Mouse (Mus musculus) naive thymus-derived CD4-positive, alpha-beta T cell, adult 2 months (primary cell): ENCODE results near the gene Efl1.

Experiments used
- DNase-seq: peaks from one replicate; pipeline ENCODE4 v3.0.0-alpha.2; 2011; ENCODE audit warnings: low read depth

Gene Efl1

GRCm38 (mm10) chr7:82648353-82649080, at the start of gene Efl1, which contains the start of gene Saxo2:
Gene Efl1 (plus strand): TSS chr7:82648614.
Gene Saxo2 (minus strand): TSS chr7:82648528.
- peak; percentile 98 for DNase-seq

- DNase-seq: no peak
These were observed 46.4 kb upstream of the Efl1 start for GRCm38 (mm10) chr7:82602008-82602407.

GRCm38 (mm10) chr7:82605425-82605824, 43.0 kb upstream of the Efl1 start:
- no peak for DNase-seq

- DNase-seq: peak; percentile 3
These were observed 38.8 kb upstream of the Efl1 start for GRCm38 (mm10) chr7:82609629-82610028.

- DNase-seq: peak; percentile 37
These were observed 23.1 kb upstream of the Efl1 start for GRCm38 (mm10) chr7:82625342-82625741.

- peak; percentile 3 for DNase-seq
These were observed 1.2 kb upstream of the Efl1 start for GRCm38 (mm10) chr7:82647183-82647582.

GRCm38 (mm10) chr7:82647909-82648308, 505 bp upstream of the Efl1 start:
- no peak for DNase-seq

GRCm38 (mm10) chr7:82649081-82649445, 649 bp downstream of the Efl1 start:
- peak; percentile 65 for DNase-seq

GRCm38 (mm10) chr7:82664604-82665003, 16.2 kb downstream of the Efl1 start:
- DNase-seq: no peak

- DNase-seq: no peak
These were observed 27.6 kb downstream of the Efl1 start for GRCm38 (mm10) chr7:82676001-82676400.

- DNase-seq: no peak
These were observed 28.4 kb downstream of the Efl1 start for GRCm38 (mm10) chr7:82676834-82677233.

- no peak for DNase-seq
These were observed 31.5 kb downstream of the Efl1 start for GRCm38 (mm10) chr7:82679901-82680300.

- no peak for DNase-seq
These were observed 40.3 kb downstream of the Efl1 start for GRCm38 (mm10) chr7:82688736-82689135.

- DNase-seq: peak; percentile 18
These were observed 42.8 kb downstream of the Efl1 start for GRCm38 (mm10) chr7:82691021-82691738.

- DNase-seq: peak; percentile 59
These were observed 49.3 kb downstream of the Efl1 start for GRCm38 (mm10) chr7:82697668-82698067.

GRCm38 (mm10) chr7:82698968-82699367, 50.6 kb downstream of the Efl1 start:
- no peak for DNase-seq

GRCm38 (mm10) chr7:82702384-82703343, 54.2 kb downstream of the Efl1 start:
- DNase-seq: no peak

GRCm38 (mm10) chr7:82709172-82709571, 60.8 kb downstream of the Efl1 start:
- no peak for DNase-seq

- peak; percentile 80 for DNase-seq
These were observed 66.9 kb downstream of the Efl1 start for GRCm38 (mm10) chr7:82715210-82715911.

GRCm38 (mm10) chr7:82715912-82716601, 67.6 kb downstream of the Efl1 start:
- no peak for DNase-seq

GRCm38 (mm10) chr7:82719285-82719684, 70.9 kb downstream of the Efl1 start:
- DNase-seq: no peak
